Mouse (Mus musculus) spleen, embryonic (tissue): ENCODE measurements at regions not wholly inside any gene's neighbourhood (a gene's known extent, or its start where the extent isn't known, plus 50 kb on each side); places are given as distances from the start of the nearest gene placed in this dataset.

Source experiments
- CTCF ChIA-PET: fragments of 350-600 bp; sonication (Branson Sonifier 250); formaldehyde crosslinking; loops from one replicate; lab custom pipeline; 2022; lab: Charles Lee

GRCm38 (mm10) chr7:82921722-82922121 lies 54.6 kb downstream of the Mex3b start:
- CTCF ChIA-PET: no interaction called here

GRCm38 (mm10) chr7:82923220-82924071 lies 56.3 kb downstream of the Mex3b start:
- CTCF ChIA-PET: no interaction called here

- CTCF ChIA-PET: no interaction called here
Measured at GRCm38 (mm10) chr7:82924092-82924491, 57.0 kb downstream of the Mex3b start.

GRCm38 (mm10) chr7:82938311-82938710 lies 71.2 kb downstream of the Mex3b start:
- CTCF ChIA-PET: no interaction called here

GRCm38 (mm10) chr7:82939536-82939935 lies 72.4 kb downstream of the Mex3b start:
- CTCF ChIA-PET: no interaction called here

GRCm38 (mm10) chr7:82943376-82943775 lies 76.2 kb downstream of the Mex3b start:
- CTCF ChIA-PET: no interaction called here

- CTCF ChIA-PET: no interaction called here
Measured at GRCm38 (mm10) chr7:82943797-82944196, 76.7 kb downstream of the Mex3b start.

- CTCF ChIA-PET: no interaction called here
Measured at GRCm38 (mm10) chr7:82949372-82949771, 82.2 kb downstream of the Mex3b start.

GRCm38 (mm10) chr7:82957208-82957977 lies 90.3 kb downstream of the Mex3b start:
- CTCF ChIA-PET: interaction anchor here (0.6 kb wide), 1 partner anchor 47 kb away, joined by 3 read pairs; no protein-coding TSS in a partner anchor

GRCm38 (mm10) chr7:82970599-82970998 lies 103.5 kb downstream of the Mex3b start:
- CTCF ChIA-PET: no interaction called here

- CTCF ChIA-PET: no interaction called here
Measured at GRCm38 (mm10) chr7:82971244-82971643, 104.1 kb downstream of the Mex3b start.

GRCm38 (mm10) chr7:82972214-82973006 lies 105.3 kb downstream of the Mex3b start:
- CTCF ChIA-PET: no interaction called here

GRCm38 (mm10) chr7:82990708-82991107 lies 123.6 kb downstream of the Mex3b start:
- CTCF ChIA-PET: no interaction called here

- CTCF ChIA-PET: no interaction called here
Measured at GRCm38 (mm10) chr7:82993136-82993535, 126.0 kb downstream of the Mex3b start.

GRCm38 (mm10) chr7:82998848-82999247 lies 131.7 kb downstream of the Mex3b start:
- CTCF ChIA-PET: no interaction called here

- CTCF ChIA-PET: no interaction called here
Measured at GRCm38 (mm10) chr7:83007540-83007939, 140.4 kb downstream of the Mex3b start.

- CTCF ChIA-PET: no interaction called here
Measured at GRCm38 (mm10) chr7:83012145-83012544, 145.0 kb downstream of the Mex3b start.

- CTCF ChIA-PET: no interaction called here
Measured at GRCm38 (mm10) chr7:83014725-83015690, 147.9 kb downstream of the Mex3b start.

GRCm38 (mm10) chr7:83015756-83016155 lies 148.6 kb downstream of the Mex3b start:
- CTCF ChIA-PET: no interaction called here

- CTCF ChIA-PET: no interaction called here
Measured at GRCm38 (mm10) chr7:83016566-83016965, 149.4 kb downstream of the Mex3b start.

GRCm38 (mm10) chr7:83020584-83020983 lies 153.5 kb downstream of the Mex3b start:
- CTCF ChIA-PET: no interaction called here
